8 mouse cellular contexts compared by ENCODE assay signal in the genomic region with DNA sequence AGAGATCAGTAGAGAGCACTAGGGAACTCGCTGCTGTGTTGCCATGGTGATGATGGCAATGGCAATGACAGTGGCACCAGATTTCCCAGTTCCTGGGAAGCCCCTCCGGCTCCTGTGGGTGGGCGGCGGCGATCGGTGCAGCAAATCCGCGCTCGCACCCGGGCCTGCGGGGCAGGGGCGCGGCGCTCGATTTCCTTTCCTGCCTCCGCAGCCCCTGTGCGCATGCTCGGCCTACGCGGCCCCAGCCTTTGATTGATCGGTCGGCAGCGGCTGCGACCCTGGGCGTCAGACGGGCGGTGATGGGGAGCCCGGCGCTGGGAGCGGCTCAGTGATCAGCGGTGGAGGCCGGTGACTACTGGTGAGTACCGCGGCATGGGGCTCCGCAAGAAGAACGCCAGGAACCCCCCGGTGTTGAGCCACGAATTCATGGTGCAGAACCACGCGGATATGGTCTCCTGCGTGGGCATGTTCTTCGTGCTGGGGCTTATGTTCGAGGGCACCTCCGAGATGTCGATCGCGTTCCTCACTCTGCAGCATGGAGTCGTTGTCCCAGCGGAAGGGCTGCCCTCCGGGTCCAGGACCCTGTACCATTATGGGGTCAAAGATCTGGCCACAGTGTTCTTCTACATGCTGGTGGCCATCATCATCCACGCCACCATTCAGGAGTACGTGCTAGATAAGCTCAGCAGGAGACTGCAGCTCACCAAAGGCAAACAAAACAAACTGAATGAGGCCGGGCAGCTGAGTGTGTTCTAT. TPM values are rescaled to one million over a fixed set of nuclear protein-coding genes. Genes with fewer than 3 reads are reported as not detected.
A peak's percentile ranks its signal among the peaks of the same experiment; 100 is the strongest.
DNase-seq lines count a peak whose midpoint lies in the region; ATAC-seq lines count a peak whose summit lies in the region.

A gene (plus strand): TSS at position 35 of the 756 bp plus-strand sequence.

- H3K4me3 ChIP-seq in erythroblast, embryonic 14.5 days (replicated peaks): peak within 1 kb of the TSS; percentile 9
- H3K4me3 ChIP-seq in hindbrain, embryonic 16.5 days (ENCODE audit: low read length): peak within 1 kb of the TSS; percentile 71
- H3K4me3 ChIP-seq in midbrain, embryonic 12.5 days: peak within 1 kb of the TSS; percentile 63
- H3K4me3 ChIP-seq in stomach, embryonic 14.5 days (ENCODE audit: low read depth, low read length): peak within 1 kb of the TSS; percentile 52

- WGBS in hindbrain, embryonic 16.5 days: 1% methylated on average over 53 of the region's 53 CpGs
- 2% methylated on average over 53 of the region's 53 CpGs for WGBS in midbrain, embryonic 12.5 days
- 2% methylated on average over 51 of the region's 53 CpGs for WGBS in stomach, embryonic 14.5 days

- H3K27ac ChIP-seq in hindbrain, embryonic 16.5 days (ENCODE audit: low read depth, low read length): peak within 1 kb of the TSS; percentile 89
- peak within 1 kb of the TSS; percentile 84 for H3K27ac ChIP-seq in midbrain, embryonic 12.5 days (replicated peaks)
- no peak within 1 kb of the TSS for H3K27ac ChIP-seq in stomach, embryonic 14.5 days (ENCODE audit: low read length)

- no peaks in the 10 kb centered on the region for H3K27me3 ChIP-seq in erythroblast, embryonic 14.5 days (ENCODE audit: control insufficient read depth)
- H3K27me3 ChIP-seq in hindbrain, embryonic 16.5 days (replicated peaks; ENCODE audit: control insufficient read depth, insufficient read depth, low read length): no peaks in the 10 kb centered on the region
- H3K27me3 ChIP-seq in midbrain, embryonic 12.5 days: no peaks in the 10 kb centered on the region
- no peaks in the 10 kb centered on the region for H3K27me3 ChIP-seq in stomach, embryonic 14.5 days (ENCODE audit: control insufficient read depth, insufficient read depth, low read length)

- peaks cover 3% of the 10 kb centered on the region; the same call in 1 of the 2 replicates for H3K9me3 ChIP-seq in erythroblast, embryonic 14.5 days (ENCODE audit: control insufficient read depth, low read length)
- H3K9me3 ChIP-seq in hindbrain, embryonic 16.5 days (ENCODE audit: control insufficient read depth, low read length): no peaks in the 10 kb centered on the region; the same call in 1 of the 2 replicates
- H3K9me3 ChIP-seq in midbrain, embryonic 12.5 days: no peaks in the 10 kb centered on the region
- no peaks in the 10 kb centered on the region for H3K9me3 ChIP-seq in stomach, embryonic 14.5 days (ENCODE audit: control insufficient read depth, low read depth, low read length)

- no peak for ATAC-seq in erythroblast, adult 5-6 weeks (replicated peaks; ENCODE audit: low FRiP score, poor library complexity, severe bottlenecking)
- peak; percentile 98 for ATAC-seq in hindbrain, embryonic 16.5 days
- peak; percentile 97 for ATAC-seq in midbrain, embryonic 12.5 days (ENCODE audit: low FRiP score, low read depth)
- ATAC-seq in stomach, embryonic 14.5 days (ENCODE audit: insufficient number of reproducible peaks, insufficient read depth, low FRiP score, low read depth): peak; percentile 84

- peak within 1 kb of the TSS; percentile 78 for H3K9ac ChIP-seq in hindbrain, embryonic 16.5 days (ENCODE audit: low read depth, low read length)
- H3K9ac ChIP-seq in midbrain, embryonic 12.5 days (replicated peaks): peak within 1 kb of the TSS; percentile 78
- peak within 1 kb of the TSS; percentile 19 for H3K9ac ChIP-seq in stomach, embryonic 14.5 days (replicated peaks; ENCODE audit: low read depth, low read length)

- H3K4me1 ChIP-seq in erythroblast, embryonic 14.5 days (ENCODE audit: control insufficient read depth): no peaks in the 10 kb centered on the region
- peaks cover 12% of the 10 kb centered on the region for H3K4me1 ChIP-seq in hindbrain, embryonic 16.5 days (ENCODE audit: control insufficient read depth, insufficient read depth, low read depth, low read length)
- peaks cover 8% of the 10 kb centered on the region for H3K4me1 ChIP-seq in midbrain, embryonic 12.5 days
- no peaks in the 10 kb centered on the region for H3K4me1 ChIP-seq in stomach, embryonic 14.5 days (ENCODE audit: control insufficient read depth, insufficient read depth, low read length)

- peak; percentile 76 for DNase-seq in cerebellum, adult 8-10 months
- DNase-seq in forelimb bud, embryonic 11.5 days (ENCODE audit: low read depth, low spot score): peak; percentile 83
- peak; percentile 81 to 83 for DNase-seq in left cerebral cortex, postnatal 14 days (ENCODE audit: low spot score in 2 of 2)

- peak within 1 kb of the TSS; percentile 83 for H3K4me2 ChIP-seq in hindbrain, embryonic 16.5 days (ENCODE audit: low read length)
- peak within 1 kb of the TSS; percentile 67 for H3K4me2 ChIP-seq in midbrain, embryonic 12.5 days (replicated peaks)
- H3K4me2 ChIP-seq in stomach, embryonic 14.5 days (replicated peaks; ENCODE audit: low read depth, low read length): peak within 1 kb of the TSS; percentile 79

- H3K36me3 ChIP-seq in erythroblast, embryonic 14.5 days (ENCODE audit: control insufficient read depth): no peaks in the 10 kb centered on the region
- no peaks in the 10 kb centered on the region for H3K36me3 ChIP-seq in hindbrain, embryonic 16.5 days (ENCODE audit: control insufficient read depth, insufficient read depth, low read length)
- H3K36me3 ChIP-seq in midbrain, embryonic 12.5 days: 0 out of 2 replicates have a peak, but pooled peaks cover 3% of the 10 kb centered on the region
- no peaks in the 10 kb centered on the region for H3K36me3 ChIP-seq in stomach, embryonic 14.5 days (ENCODE audit: control insufficient read depth, insufficient read depth, low read length)

- intact Hi-C loops in left cerebral cortex, postnatal 14 days (cut with DNase I): no loop called here

RNA-seq across cellular contexts. Expression of the gene that starts here (rescaled TPM):
- 0.01 and 0.03 TPM in 2 replicates for polyA plus RNA-seq in erythroblast, embryonic 14.5 days (2012)
- total RNA-seq in erythroblast, adult 5-6 weeks (2015; ENCODE audit: low replicate concordance): not detected in 2 replicates
- total RNA-seq in erythroblast, adult 5-6 weeks (2017; ENCODE audit: low replicate concordance): not detected in 2 replicates
- 47.0 and 48.2 TPM in 2 replicates for polyA plus RNA-seq in hindbrain, embryonic 16.5 days (2015; fragmentation: Nextera tagmentation; extraction: Ambion mirVana)
- total RNA-seq in left cerebral cortex, postnatal 14 days (2021): 10 to 100 TPM; 17.5 to 19.7 TPM
- polyA plus RNA-seq in midbrain, embryonic 12.5 days (2016; fragmentation: Nextera tagmentation; extraction: Ambion mirVana): 35.3 and 36.0 TPM in 2 replicates
- 12.5 and 12.6 TPM in 2 replicates for polyA plus RNA-seq in stomach, embryonic 14.5 days (2014; fragmentation: Nextera tagmentation; extraction: Ambion mirVana)

Comparison
In these comparisons a context has a peak if more than half of its experiments do, and no peak if none do; other contexts are left out.
1. RNA of the gene that starts here (total RNA-seq): 17.5 to 19.7 TPM in left cerebral cortex, postnatal 14 days; not detected in erythroblast, adult 5-6 weeks; every median in the first group is over 10 times any median in the second.
2. RNA of the gene that starts here (polyA plus RNA-seq): 47.0 to 48.2 TPM in hindbrain, embryonic 16.5 days, 35.3 to 36.0 TPM in midbrain, embryonic 12.5 days and 12.5 to 12.6 TPM in stomach, embryonic 14.5 days; 0.01 to 0.03 TPM in erythroblast, embryonic 14.5 days; every median in the first group is over 10 times any median in the second.
3. H3K4me3 ChIP-seq: peak in every context shown above with its lines; median percentile 71 in hindbrain, embryonic 16.5 days; 63 in midbrain, embryonic 12.5 days; 52 in stomach, embryonic 14.5 days; 9 in erythroblast, embryonic 14.5 days.
4. H3K9ac ChIP-seq: peak in every context shown above with its lines; median percentile 78 in hindbrain, embryonic 16.5 days; 78 in midbrain, embryonic 12.5 days; 19 in stomach, embryonic 14.5 days.
5. Peak in every context shown above with its lines, with median percentiles within 50 percentile points of each other: DNase-seq and H3K4me2 ChIP-seq.